Mouse (Mus musculus): ENCODE data around the gene Gnai3. TPM values are rescaled to one million over a fixed set of nuclear protein-coding genes. Genes with fewer than 3 reads are reported as not detected.

Gene Gnai3
- polyA plus RNA-seq, 1 experiment, result 29.5 TPM

GRCm38 (mm10) chr3:108132484-108132883 lies 13.5 kb downstream of the Gnai3 start:
- Histone ChIP-seq H3K4me1 (ENCODE audit: control insufficient read depth, insufficient read depth, low read length) (peaks cover 4% of the 10 kb centered on the region; the same call in 1 of the 2 replicates), H3K4me3 (replicated peaks; ENCODE audit: extremely low read depth, low read depth, low read length) (no peak overlapping the region)
- 52% methylated on average over 1 of the region's 1 CpGs for WGBS
- TF ChIP-seq POLR2A (IDR thresholded peaks at IDR 0.05; ENCODE audit: borderline replicate concordance, extremely low read depth, low read depth, low read length), result no peak
- no peak for TF ChIP-seq CTCF (IDR thresholded peaks at IDR 0.05; ENCODE audit: insufficient read depth, low read length)
- no peak for DNase-seq

DNA sequence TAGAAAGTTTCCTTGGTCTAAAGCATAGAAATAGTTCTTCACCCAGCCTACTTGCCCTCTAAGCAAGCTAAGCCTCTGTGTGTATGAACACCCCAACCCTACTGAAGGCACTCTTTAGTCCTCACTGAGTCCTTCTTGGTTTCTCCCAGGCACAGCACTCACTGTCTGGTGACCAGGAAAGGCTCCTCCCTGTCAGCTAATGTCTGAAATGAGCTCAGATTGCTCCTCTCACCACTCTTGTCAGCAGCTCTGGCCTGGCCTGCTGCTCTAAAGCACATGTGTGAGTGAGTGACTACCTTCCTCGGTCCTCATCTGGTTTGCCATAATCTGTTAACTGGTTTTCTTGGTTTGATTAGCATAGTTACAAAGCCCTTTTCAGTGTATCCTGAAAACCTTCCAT lies 14.1 kb downstream of the Gnai3 start:
- WGBS, result 63% methylated on average over 1 of the region's 1 CpGs
- DNase-seq, result no peak

DNA sequence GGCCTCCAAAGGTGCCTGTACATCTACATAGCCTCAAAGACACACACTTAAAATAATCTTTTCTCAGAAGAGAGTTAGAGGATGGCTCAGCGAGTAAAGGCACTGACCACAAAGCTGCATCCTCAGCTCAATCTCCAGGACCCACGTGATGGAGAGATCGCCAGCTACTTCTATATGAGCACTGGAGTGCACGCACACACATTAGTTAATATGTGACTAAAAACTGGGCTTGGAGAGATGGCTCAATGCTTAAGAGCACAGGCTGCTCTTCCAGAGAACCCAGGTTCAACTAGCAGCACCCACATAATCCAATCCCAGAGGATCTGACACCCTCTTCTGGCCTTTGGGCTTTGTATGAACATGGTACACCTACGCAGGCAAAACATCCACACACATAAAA lies 14.7 kb downstream of the Gnai3 start:
- 71% methylated on average over 5 of the region's 5 CpGs for WGBS
- H3K4me3 ChIP-seq (replicated peaks; ENCODE audit: extremely low read depth, low read depth, low read length), result no peak overlapping the region
- DNase-seq, result no peak
- no peak for TF ChIP-seq POLR2A (IDR thresholded peaks at IDR 0.05; ENCODE audit: borderline replicate concordance, extremely low read depth, low read depth, low read length)
- no peak for TF ChIP-seq CTCF (IDR thresholded peaks at IDR 0.05; ENCODE audit: insufficient read depth, low read length)
- peaks cover 4% of the 10 kb centered on the region; the same call in 1 of the 2 replicates for H3K4me1 ChIP-seq (ENCODE audit: control insufficient read depth, insufficient read depth, low read length)

More for the DNA sequence above, 14.1 kb downstream of the Gnai3 start:
- TF ChIP-seq CTCF (IDR thresholded peaks at IDR 0.05; ENCODE audit: insufficient read depth, low read length), result no peak
- no peak for TF ChIP-seq POLR2A (IDR thresholded peaks at IDR 0.05; ENCODE audit: borderline replicate concordance, extremely low read depth, low read depth, low read length)
- H3K4me1 ChIP-seq (ENCODE audit: control insufficient read depth, insufficient read depth, low read length), result peaks cover 4% of the 10 kb centered on the region; the same call in 1 of the 2 replicates
- no peak overlapping the region for H3K4me3 ChIP-seq (replicated peaks; ENCODE audit: extremely low read depth, low read depth, low read length)

DNA sequence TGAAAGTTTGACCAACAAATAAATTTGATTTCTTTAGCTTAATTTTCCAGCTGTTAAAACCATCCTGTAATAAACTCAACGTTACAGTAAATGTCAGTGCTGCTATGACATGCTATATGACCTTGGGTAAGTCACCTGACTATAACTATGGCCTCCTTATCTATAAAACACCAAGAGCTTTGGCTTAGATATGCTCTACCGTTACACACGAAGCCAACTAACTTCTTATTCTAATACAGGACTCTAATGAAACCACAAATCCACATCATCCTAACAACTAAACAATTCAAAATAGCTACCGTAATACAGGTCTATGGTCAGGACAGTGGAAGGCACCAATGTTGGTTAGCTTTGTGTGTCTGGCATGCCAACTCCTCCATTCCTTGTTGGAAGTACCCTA lies 16.1 kb downstream of the Gnai3 start:
- 85% methylated on average over 4 of the region's 4 CpGs for WGBS
- Histone ChIP-seq H3K4me3 (replicated peaks; ENCODE audit: extremely low read depth, low read depth, low read length) (no peak overlapping the region), H3K4me1 (ENCODE audit: control insufficient read depth, insufficient read depth, low read length) (peaks cover 4% of the 10 kb centered on the region; the same call in 1 of the 2 replicates)
- TF ChIP-seq POLR2A (IDR thresholded peaks at IDR 0.05; ENCODE audit: borderline replicate concordance, extremely low read depth, low read depth, low read length) (no peak), CTCF (IDR thresholded peaks at IDR 0.05; ENCODE audit: insufficient read depth, low read length) (no peak)
- no peak for DNase-seq

DNA sequence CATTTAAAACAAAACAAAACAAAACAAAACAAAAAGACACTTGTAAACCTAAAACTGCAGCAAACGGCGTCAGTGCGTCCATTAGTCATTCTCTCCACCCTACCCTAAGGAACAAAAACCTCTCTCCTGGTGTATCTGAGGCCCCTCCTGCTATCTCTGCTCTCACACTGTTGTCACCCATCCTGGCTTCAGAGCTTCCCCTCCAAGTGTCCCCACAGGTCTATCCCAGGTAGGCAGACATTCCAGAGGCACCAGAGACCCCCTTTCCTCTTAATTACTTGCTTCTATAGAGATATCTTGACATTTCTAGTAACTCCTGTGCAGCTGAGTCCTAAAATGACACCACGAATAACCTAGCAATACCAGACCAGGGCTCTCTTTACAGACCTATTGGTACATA lies 16.6 kb downstream of the Gnai3 start:
- H3K4me1 ChIP-seq (ENCODE audit: control insufficient read depth, insufficient read depth, low read length), result peaks cover 4% of the 10 kb centered on the region; the same call in 1 of the 2 replicates
- no peak for DNase-seq
- TF ChIP-seq CTCF (IDR thresholded peaks at IDR 0.05; ENCODE audit: insufficient read depth, low read length) (no peak), POLR2A (IDR thresholded peaks at IDR 0.05; ENCODE audit: borderline replicate concordance, extremely low read depth, low read depth, low read length) (no peak)
- no peak overlapping the region for H3K4me3 ChIP-seq (replicated peaks; ENCODE audit: extremely low read depth, low read depth, low read length)
- WGBS, result 86% methylated on average over 4 of the region's 4 CpGs

DNA sequence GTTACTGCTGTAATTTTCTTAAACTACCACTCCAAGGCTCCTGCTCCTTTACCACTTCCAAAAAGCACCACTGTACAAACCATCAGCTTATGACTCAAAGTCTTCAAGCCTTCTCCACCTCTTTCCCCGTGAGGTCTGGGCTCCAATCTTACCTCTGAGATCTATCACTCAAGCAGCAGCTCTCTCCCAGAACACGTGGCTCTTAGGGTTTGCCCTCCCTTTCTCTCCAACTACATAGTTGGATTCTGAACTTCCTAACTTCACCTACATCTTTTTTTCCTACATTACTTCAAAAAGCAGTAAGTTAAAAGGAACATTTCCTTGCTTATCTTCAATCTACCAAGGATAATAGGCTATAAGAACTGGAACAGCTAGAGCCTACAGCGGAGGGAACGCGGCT lies 17.4 kb downstream of the Gnai3 start:
- WGBS, result 76% methylated on average over 5 of the region's 5 CpGs
- TF ChIP-seq CTCF (IDR thresholded peaks at IDR 0.05; ENCODE audit: insufficient read depth, low read length), result no peak
- no peak for TF ChIP-seq POLR2A (IDR thresholded peaks at IDR 0.05; ENCODE audit: borderline replicate concordance, extremely low read depth, low read depth, low read length)
- no peak overlapping the region for H3K4me3 ChIP-seq (replicated peaks; ENCODE audit: extremely low read depth, low read depth, low read length)

DNA sequence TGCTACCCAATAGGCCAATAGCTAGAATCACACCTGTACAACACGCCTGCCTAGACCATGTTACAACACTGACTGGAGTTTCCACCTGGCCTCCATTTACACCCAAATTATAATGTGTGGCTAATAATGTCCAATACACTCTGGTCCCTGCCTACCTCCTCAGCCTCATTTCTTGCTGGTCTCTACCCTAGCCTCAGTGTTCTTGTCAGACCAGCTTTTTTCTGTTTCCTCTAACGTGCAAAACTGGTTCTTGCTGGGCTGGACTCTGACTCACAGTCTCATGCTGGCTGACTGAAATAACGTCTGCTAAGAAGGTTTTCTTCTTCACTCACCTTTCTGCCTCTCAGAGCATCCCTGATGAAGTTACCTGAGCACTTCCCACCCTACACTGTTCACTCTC lies 19.6 kb downstream of the Gnai3 start:
- no peak overlapping the region for H3K4me3 ChIP-seq (replicated peaks; ENCODE audit: extremely low read depth, low read depth, low read length)
- 77% methylated on average over 3 of the region's 3 CpGs for WGBS
- DNase-seq, result no peak
- TF ChIP-seq POLR2A (IDR thresholded peaks at IDR 0.05; ENCODE audit: borderline replicate concordance, extremely low read depth, low read depth, low read length), result no peak
- no peak for TF ChIP-seq CTCF (IDR thresholded peaks at IDR 0.05; ENCODE audit: insufficient read depth, low read length)
- H3K4me1 ChIP-seq (ENCODE audit: control insufficient read depth, insufficient read depth, low read length), result peaks cover 2% of the 10 kb centered on the region; the same call in 1 of the 2 replicates

More for the DNA sequence above, 17.4 kb downstream of the Gnai3 start:
- H3K4me1 ChIP-seq (ENCODE audit: control insufficient read depth, insufficient read depth, low read length), result peaks cover 5% of the 10 kb centered on the region; the same call in 1 of the 2 replicates
- no peak for DNase-seq

GRCm38 (mm10) chr3:108124131-108124530 lies 21.8 kb downstream of the Gnai3 start:
- 33% methylated on average over 1 of the region's 1 CpGs for WGBS
- Histone ChIP-seq H3K4me1 (ENCODE audit: control insufficient read depth, insufficient read depth, low read length) (peaks cover 2% of the 10 kb centered on the region; the same call in 1 of the 2 replicates), H3K4me3 (replicated peaks; ENCODE audit: extremely low read depth, low read depth, low read length) (no peak overlapping the region)
- no peak for DNase-seq
- TF ChIP-seq POLR2A (IDR thresholded peaks at IDR 0.05; ENCODE audit: borderline replicate concordance, extremely low read depth, low read depth, low read length) (no peak), CTCF (IDR thresholded peaks at IDR 0.05; ENCODE audit: insufficient read depth, low read length) (no peak)

- H3K4me1 ChIP-seq (ENCODE audit: control insufficient read depth, insufficient read depth, low read length), result 0 out of 2 replicates have a peak, but pooled peaks cover 2% of the 10 kb centered on the region
- H3K4me3 ChIP-seq (replicated peaks; ENCODE audit: extremely low read depth, low read depth, low read length), result no peak overlapping the region
- WGBS, result 66% methylated on average over 5 of the region's 5 CpGs
- DNase-seq, result no peak
- TF ChIP-seq POLR2A (IDR thresholded peaks at IDR 0.05; ENCODE audit: borderline replicate concordance, extremely low read depth, low read depth, low read length) (no peak), CTCF (IDR thresholded peaks at IDR 0.05; ENCODE audit: insufficient read depth, low read length) (no peak)
These were observed 22.7 kb downstream of the Gnai3 start for GRCm38 (mm10) chr3:108123242-108123641.

DNA sequence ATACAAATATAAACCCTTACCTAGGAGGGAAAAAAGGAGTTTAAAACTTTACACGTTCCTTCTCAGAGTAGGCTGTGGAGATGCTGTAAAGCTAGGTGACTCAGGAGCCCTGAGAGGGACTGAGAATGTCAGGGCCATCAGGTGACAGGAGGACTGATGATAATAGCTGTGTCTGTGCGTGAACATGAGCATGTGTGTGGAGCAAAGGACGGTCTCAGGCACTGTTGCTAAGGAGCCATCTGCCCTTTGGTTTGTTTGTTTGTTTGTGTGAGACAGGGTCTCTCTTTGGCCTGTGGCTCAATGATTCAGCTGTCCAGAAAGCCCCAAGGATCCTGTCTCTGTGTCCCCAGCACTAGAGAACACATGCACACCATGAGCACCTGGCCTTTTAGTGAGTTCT lies 24.8 kb downstream of the Gnai3 start:
- no peak overlapping the region for H3K4me3 ChIP-seq (replicated peaks; ENCODE audit: extremely low read depth, low read depth, low read length)
- H3K4me1 ChIP-seq (ENCODE audit: control insufficient read depth, insufficient read depth, low read length), result 0 out of 2 replicates have a peak, but pooled peaks cover 2% of the 10 kb centered on the region
- 74% methylated on average over 3 of the region's 3 CpGs for WGBS
- TF ChIP-seq CTCF (IDR thresholded peaks at IDR 0.05; ENCODE audit: insufficient read depth, low read length), result no peak
- no peak for TF ChIP-seq POLR2A (IDR thresholded peaks at IDR 0.05; ENCODE audit: borderline replicate concordance, extremely low read depth, low read depth, low read length)
- DNase-seq, result no peak

Data from lung, adult 2 months (tissue).